Mouse (Mus musculus) ES-Bruce4 (cell line): Measurements from ENCODE around the gene Cda.

Experiments
- CTCF ChIP-seq: IDR thresholded peaks from one replicate; pipeline ENCODE4 v1.8.1; 2011; ENCODE audit warnings: low read depth, low read length
- POLR2A ChIP-seq: IDR thresholded peaks from one replicate; pipeline ENCODE4 v1.8.1; 2011; ENCODE audit warnings: low read length; ENCODE audit not compliant: insufficient read depth

DNA sequence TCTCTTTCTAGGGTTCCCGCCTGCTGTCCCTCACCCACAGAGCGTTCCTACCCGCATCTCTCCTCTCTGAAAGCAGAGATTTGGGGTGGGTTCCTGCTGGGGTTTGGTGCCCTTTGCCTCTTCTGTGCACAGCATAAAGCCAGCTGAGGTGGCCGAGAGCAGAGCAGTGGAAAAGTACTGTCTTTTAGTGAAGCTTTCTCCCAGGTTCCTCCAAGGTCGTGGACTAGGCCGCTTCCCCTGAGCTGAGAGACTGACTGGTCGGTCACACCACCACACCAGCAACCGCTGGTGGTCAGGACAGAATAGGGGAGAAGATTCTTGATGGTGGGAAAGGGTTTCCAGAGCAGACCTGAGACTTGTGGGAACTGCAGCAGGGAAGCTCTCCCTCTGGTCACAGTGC is 28.9 kb upstream of the Cda start:
- no peak for TF ChIP-seq CTCF
- no peak for TF ChIP-seq POLR2A
